Mouse (Mus musculus) G1E-ER4 (cell line): ENCODE measurements around the gene Tomm6. TPM values are rescaled to one million over a fixed set of nuclear protein-coding genes. Genes with fewer than 3 reads are reported as not detected.

Source experiments
- GATA1 ChIP-seq: IDR thresholded peaks from one replicate; pipeline ENCODE4 v1.8.0; 2012; ENCODE audit warnings: low read length, inconsistent platforms
- polyA plus RNA-seq: library from polyadenylated mRNA; stranded (reverse); fragments of >175 nt; gene quantifications from 2 replicates; pipeline ENCODE4 v1.2.3, GENCODE M21; 2012

Tomm6 gene
- polyA plus RNA-seq, 1 experiment, result 348 TPM

DNA sequence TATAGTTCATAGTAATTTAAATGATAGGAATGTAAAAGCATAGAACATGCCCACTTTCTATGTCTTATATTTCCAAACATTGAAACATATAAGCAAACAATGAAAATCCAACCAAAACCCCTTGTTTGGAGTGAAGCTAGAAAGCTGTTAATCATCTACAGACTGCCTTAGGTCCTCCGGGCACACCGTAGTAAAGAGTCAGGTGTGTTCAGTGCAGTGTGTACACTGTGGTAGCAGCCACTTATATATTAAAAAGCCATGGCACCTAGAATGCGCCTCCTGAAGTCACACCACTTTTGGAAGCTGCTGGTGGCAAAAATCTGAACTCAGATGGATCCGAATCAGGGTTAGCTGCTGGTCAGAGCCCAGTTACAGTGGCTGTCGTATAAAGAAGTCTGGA is 9.9 kb downstream of the Tomm6 start:
- no peak for TF ChIP-seq GATA1

DNA sequence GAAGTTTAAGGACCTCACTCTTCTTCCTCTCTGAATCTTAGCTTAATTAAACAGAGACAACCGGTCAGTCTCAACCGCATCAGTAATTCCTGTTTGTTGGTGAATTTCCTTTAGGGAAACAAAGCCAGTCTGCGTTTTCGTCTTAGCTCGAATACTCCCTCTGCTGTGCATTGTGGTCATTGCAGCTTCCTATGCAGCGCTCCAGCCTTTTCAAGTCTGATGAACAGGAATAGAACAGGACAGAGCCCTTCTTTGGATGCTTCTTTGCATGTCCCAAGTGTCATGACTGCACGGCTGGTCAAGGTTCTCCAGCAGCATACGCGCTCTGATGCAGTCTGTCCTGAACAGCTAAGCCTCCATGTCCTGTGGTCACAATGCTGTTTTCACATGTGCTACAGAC is 11.6 kb downstream of the Tomm6 start:
- no peak for TF ChIP-seq GATA1

DNA sequence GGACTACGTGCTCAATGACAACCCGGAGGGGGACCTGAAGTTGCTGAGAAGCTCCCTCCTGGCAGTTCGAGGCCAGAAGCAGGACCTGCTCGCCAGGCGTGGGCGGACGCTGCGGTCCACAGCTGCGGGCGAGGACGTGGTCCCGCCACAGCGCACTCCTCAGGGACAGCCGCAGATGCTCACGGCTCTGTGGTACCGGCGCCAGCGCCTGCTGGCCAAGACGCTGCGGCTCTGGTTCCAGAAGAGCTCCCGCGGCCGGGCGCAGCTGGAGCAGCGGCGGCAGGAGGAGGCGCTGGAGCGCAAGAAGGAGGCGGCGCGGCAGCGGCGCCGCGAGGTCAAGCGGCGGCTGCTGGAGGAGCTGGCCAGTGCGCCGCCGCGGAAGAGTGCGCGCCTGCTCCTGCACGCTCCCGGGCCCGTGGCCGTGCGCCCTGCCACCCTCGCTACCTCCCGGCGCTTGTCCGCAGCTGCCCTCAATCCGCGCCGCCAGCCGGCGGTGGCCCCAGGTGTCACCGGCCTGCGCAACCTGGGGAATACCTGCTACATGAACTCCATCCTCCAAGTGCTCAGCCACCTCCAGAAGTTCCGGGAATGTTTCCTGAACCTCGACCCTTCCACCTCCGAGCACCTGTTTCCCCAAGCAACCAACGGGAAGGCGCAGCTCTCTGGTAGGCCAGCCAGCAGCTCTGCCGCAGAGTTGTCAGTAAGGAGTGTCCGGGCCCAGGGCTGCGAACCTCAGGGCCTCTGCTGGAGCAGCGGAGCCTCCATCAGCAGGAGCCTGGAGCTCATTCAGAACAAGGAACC is 15.7 kb downstream of the Tomm6 start:
- no peak for TF ChIP-seq GATA1

DNA sequence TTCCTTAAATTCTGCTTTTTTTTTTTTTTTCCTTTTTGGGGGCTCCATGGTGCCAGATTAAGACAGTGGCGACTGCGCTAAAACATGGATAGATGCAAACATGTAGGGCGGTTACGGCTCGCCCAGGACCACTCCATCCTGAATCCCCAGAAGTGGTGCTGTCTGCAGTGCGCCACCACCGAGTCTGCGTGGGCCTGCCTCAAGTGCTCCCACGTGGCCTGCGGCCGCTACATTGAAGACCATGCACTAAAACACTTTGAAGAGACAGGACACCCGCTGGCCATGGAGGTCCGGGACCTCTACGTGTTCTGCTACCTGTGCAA is 16.2 kb downstream of the Tomm6 start:
- no peak for TF ChIP-seq GATA1

- TF ChIP-seq GATA1, result no peak
Observed at GRCm38 (mm10) chr17:47669166-47669565, 19.0 kb downstream of the Tomm6 start.

DNA sequence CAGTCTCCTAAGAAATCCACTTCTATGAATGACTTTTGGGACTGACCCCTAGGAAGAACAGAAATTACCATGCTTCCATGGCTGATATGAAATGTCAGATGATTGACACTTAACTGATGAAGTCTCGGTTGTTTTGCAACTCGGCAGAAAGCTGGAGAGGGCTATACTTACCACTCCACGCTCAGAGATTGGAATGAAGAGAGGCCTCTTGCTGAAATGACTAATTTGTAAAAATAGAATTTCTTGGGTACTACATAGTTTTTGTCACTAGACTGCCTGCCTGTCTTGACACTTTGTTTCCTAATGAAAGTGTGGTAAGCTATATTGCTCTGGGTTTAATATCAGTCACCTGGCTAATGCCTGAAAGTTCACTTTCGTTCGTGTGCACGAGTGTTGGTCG is 23.7 kb downstream of the Tomm6 start:
- TF ChIP-seq GATA1, result no peak

DNA sequence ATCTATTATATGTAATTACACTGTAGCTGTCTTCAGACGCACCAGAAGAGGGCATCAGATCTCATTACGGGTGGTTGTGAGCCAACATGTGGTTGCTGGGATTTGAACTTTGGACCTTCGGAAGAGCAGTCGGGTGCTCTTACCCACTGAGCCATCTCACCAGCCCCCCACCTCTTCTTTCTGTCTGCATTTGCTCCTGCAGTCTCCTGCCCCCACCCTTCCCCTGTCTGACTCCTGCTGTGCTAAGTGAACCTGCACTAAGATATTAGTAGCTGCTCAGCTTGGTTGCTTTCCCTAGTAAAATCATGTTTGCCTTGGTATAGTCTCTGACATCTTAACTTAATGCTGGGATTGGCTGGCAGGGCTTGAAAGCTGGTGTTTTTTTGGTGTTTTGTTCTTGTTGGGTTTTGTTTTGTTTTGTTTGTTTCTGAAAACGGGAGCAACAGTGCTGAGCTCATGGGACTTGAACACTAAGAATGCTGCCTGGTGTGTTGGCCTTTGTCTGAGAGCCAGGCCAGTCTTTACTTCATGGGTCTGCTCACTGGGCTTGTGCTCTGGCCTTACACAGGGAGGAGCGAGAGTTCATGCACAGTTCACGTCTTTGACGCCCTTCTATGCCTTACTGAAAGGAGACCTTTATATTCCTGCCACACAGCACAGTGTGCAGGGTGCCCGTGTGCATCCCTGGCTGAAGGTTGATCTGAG is 25.0 kb downstream of the Tomm6 start:
- no peak for TF ChIP-seq GATA1

DNA sequence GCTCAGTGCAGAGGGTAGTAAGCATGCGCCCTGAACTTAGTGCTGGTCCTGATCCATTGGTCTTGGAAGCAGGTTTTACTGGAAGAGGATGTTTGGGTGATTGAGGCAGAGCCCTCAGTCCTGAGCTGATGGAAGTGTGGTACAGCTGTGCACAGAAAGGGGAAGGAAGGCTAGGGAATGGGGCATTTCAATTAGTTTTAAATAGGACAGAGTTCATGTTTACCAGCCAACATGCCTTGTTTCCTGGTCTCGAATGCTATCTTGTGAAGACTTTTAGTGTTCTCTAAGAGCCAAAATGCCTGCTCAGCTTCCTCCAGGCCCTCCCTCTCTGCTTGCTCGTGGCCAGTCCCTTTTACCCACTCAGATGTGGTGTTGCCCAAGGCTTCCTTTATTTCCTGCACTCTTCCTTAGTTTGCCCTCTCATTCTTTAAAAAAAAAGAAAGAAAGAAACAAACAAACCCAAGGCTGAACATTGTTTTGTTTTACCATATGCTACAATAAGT is 29.4 kb downstream of the Tomm6 start:
- no peak for TF ChIP-seq GATA1

- TF ChIP-seq GATA1, result no peak
Observed at GRCm38 (mm10) chr17:47657901-47658300, 30.3 kb downstream of the Tomm6 start.

DNA sequence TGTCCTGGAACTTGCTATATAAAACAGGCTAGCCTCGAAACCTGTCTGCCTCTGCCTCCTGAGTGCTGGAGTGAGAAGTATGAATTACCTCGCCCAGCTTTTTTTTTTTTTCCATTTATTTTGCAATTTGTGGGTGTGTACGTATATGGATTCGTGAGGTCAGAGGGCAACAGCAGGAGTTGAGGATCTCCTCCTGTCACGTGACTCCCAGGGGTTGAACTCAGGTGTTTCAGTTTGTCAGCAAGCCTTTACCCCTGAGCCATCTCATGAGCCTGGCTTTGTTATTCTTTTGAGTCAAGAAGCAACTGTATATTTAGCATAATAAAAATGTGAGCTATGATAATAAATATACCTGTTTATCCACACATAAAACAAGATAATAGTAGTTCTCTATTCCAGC is 32.5 kb downstream of the Tomm6 start:
- no peak for TF ChIP-seq GATA1

GRCm38 (mm10) chr17:47651953-47652352 is 36.2 kb downstream of the Tomm6 start:
- TF ChIP-seq GATA1, result no peak

- no peak for TF ChIP-seq GATA1
Observed at GRCm38 (mm10) chr17:47648966-47649365, 39.2 kb downstream of the Tomm6 start.

DNA sequence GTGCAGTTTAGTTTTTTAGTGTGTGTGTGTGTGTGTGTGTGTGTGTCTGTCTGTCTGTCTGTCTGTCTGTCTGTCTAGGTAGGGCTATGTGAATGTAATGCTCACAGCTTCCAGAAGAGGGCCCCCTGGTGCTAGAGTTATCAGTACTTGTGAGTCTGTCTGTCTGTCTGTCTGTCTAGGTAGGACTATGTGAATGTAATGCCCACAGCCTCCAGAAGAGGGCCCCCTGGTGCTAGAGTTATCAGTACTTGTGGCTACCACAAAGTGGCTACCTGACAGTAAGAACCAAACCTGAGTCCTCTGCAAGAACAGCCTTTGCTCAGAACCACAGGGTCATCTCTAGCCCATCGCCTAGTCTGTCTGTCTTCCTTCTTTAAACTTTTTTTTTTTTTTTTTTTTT is 41.5 kb downstream of the Tomm6 start:
- no peak for TF ChIP-seq GATA1

DNA sequence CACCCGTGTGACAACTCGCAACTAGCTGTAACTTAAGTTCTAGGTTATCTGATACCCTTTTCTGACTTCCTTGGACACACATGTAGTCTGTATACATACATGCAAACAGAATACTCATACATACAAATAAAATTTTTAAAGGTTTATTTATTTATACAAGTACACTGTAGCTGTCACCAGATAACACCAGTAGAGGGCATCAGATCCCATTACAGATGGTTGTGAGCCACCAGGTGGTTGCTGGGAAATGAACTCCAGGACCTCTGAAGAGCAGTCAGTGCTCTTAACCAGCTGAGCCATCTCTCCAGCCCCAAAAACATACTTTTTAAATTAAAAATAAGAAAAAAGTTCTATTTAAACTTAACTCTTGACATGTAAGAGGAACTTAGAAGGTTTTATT is 45.2 kb downstream of the Tomm6 start:
- no peak for TF ChIP-seq GATA1

Other genes starting within 250 kb of the Tomm6 start
- gene Taf8, start 186.1 kb downstream of the Tomm6 start, polyA plus RNA-seq, result 23.1 and 25.1 TPM in 2 replicates
- gene Ccnd3, start 183.3 kb downstream of the Tomm6 start, polyA plus RNA-seq, result 451 and 580 TPM in 2 replicates
- 58.2 and 67.0 TPM in 2 replicates for gene Bysl, start 76.9 kb downstream of the Tomm6 start, polyA plus RNA-seq
- 6.0 and 7.3 TPM in 2 replicates for gene Med20, start 76.8 kb downstream of the Tomm6 start, polyA plus RNA-seq
- 0.11 TPM in 1 of 2 replicates, not detected in the other for gene Gm20517, start 76.8 kb downstream of the Tomm6 start, polyA plus RNA-seq
- 15.8 and 20.6 TPM in 2 replicates for gene Usp49, start 57.7 kb downstream of the Tomm6 start, polyA plus RNA-seq
- 3.2 and 4.1 TPM in 2 replicates for gene Frs3, start 644 bp upstream of the Tomm6 start, polyA plus RNA-seq
- 0.37 and 0.54 TPM in 2 replicates for gene Gm21981, start 6.1 kb upstream of the Tomm6 start, polyA plus RNA-seq
- gene Prickle4, start 6.3 kb upstream of the Tomm6 start, polyA plus RNA-seq, result 5.3 and 5.7 TPM in 2 replicates
- gene Pgc, start 38.5 kb upstream of the Tomm6 start, polyA plus RNA-seq, result not detected in 2 replicates
- gene Tfeb, start 48.6 kb upstream of the Tomm6 start, polyA plus RNA-seq, result 40.1 and 50.4 TPM in 2 replicates
- not detected in 2 replicates for gene Mdfi, start 146.3 kb upstream of the Tomm6 start, polyA plus RNA-seq
- gene Foxp4, start 236.3 kb upstream of the Tomm6 start, polyA plus RNA-seq, result 35.6 and 46.1 TPM in 2 replicates